Mouse (Mus musculus) left cerebral cortex, adult 8-10 months (tissue): ENCODE measurements at regions not wholly inside any gene's neighbourhood (a gene's known extent, or its start where the extent isn't known, plus 50 kb on each side); places are given as distances from the start of the nearest gene placed in this dataset.

Source experiments
- DNase-seq, 2 experiments: peaks; one replicate each; pipeline ENCODE4 v3.0.0; 2022; ENCODE audit warnings: low spot score in 2 of 2

DNA sequence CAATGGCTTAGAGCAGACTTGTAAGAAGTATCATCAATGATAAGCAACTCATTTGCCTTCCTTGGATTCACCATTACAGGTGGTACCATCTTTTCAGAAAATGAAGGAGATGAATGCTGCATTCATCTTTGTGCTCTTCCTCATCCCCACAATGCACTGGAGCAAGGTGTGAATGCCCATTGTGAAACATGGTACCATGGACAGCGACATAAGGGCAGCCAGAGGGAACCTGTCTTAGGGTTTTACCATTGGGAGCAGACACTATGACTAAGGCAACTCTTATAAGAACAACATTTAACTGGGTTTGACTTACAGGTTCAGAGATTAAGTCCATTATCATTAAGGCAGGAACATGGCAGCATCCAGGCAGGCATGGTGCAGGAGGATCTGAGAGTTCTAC, 60.1 kb upstream of the Kcnj6 start:
- no peak for DNase-seq

DNA sequence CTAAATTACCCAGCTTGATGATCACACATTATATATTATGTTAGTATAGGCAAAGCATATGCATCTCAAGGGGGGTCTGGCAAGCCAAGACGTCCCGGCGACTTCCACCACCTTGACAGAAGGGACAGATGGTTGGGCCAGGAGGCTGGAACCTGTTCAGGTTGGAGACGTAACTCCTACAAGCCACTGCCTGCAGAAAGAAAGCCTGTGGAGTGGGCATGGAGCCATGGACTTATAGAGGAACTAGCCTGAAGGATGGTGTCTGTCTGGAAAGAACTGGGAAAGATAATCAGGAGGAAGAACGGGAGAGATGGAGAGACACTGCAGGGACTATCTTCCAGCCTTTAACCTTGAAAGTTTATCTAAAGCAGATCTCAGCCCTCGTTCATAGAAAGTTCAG, 66.9 kb upstream of the Kcnj6 start:
- DNase-seq: peak in 1 of 2 experiments; percentile 24

DNA sequence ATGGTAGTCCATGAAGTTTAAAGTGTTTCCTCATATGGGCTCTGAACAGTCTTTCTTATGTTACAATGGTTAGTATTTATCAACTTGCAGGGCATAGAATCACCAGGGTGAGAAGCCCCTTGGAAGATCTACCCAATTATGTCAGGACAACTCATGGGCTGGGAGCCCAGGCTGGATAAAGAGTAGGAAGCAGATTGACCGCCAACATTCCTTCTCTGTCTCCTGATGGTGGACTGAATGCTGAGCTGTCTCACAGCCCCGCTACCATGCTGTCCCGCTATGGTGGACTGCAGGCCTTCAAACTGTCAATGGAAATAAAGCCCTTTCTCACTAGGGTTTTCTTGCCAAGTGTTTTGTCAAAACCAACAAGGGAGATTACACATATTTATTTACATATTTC, 69.2 kb upstream of the Kcnj6 start:
- no peak for DNase-seq

DNA sequence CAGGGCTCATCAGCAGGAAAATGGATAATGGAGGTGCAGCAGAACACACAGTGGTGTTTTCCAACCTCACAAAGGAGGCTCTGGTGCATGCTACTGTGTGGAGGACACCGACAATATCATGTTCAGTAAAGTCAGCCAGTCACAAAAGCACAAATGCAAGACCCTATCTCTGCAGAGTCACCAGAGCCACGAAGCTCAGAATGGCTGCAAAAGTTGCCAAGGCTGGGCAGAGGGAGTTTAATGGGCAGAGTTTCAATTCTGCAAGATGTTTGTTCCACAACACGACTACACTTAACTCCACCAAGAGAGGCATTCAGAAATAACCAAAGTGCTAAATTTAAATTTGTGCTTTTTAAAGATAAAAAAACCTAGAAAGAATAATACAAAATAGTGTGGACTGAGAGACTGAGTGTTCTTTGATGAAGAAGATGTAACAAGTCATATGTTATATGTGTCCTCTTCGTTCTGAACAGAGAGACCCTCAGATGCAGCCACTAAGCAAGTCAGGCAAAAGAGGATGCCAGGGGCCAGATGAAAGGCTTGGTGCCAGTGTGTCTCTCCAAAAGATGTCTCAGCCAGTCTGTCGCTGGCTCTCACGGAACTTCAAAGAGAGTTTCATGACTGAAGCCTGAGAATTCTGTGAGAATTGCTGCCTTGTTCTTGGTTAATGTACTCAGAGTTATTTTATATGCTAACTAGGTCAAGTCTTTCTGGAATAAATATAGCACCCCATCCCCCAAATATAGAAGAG, 95.1 kb upstream of the Kcnj6 start:
- DNase-seq: no peak

DNA sequence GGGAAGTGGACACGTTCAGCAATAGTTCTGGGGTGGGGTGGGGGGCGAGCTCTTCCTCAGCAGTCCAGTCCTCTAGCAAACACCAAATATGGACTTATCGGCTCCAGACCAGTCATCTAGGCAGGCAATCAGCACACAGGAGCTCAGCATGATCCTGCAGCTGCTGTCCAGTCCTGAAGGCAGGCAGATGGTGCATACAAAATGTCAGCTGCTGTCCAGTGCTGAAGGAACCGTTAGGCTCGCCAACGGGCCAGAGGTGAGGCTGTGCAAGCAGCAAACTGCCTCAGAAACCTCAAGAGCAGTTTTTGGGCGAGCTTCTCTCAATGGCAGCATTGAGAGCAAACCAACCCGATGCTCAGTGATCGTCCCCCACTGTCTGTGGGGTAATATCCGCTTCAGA, 96.3 kb upstream of the Kcnj6 start:
- DNase-seq: no peak

DNA sequence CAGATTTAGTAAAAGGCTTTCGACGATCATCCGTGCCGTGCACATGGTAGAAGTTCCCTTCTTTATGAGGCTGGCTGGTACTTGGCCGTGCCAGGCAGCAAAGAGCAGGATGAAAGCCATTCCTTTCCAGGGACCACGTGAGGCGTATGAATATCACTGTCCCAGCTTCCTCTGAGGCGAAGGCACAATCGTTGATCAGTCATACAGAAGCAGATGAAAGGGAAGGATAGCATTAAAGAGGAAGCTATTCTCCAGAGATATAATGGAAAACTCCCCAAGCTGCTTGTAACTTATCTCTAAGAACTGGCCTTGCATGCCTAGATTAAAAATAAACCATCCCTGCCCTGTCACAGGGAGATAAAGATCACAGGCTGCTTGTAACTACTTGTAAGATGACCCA, 103.5 kb upstream of the Kcnj6 start:
- DNase-seq: no peak

DNA sequence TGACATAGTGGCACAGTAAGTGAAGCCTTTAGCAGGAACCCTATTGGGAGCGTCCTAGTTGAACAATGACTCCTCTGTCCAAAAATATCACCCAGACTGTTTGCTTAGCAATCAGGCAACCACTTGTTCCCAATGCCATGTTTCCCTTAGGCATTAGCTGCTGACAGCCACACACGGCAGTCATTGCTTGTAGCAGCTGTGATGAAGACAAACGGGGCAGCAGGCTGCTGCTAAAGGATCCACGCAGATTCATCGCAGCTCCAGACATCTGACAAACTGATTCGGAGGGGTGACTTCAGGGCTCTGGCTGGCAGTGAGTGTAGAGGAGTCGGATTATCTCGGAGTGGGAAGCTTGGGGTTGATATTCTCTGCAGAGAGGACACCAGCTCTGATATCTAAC, 120.0 kb upstream of the Kcnj6 start:
- DNase-seq: no peak

DNA sequence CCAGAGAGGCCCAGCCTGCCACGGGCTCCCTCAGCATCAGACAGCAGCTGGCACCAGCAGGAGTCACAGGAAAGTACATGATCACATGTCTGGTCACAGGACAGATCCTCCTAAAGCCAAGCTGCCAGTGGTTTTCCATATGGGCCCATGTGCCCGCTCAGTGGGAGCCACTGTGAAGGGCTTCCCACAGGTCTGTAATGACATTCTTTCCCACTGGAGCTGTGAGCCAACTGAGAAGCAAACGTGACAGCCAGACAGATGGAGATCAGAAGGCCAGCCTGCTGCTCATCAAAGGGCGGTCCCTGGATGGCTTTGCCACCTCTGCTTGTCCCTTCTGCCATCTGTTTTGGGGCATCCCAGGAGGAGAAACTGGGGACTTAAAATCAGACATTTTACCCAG, 121.8 kb upstream of the Kcnj6 start:
- DNase-seq: no peak

DNA sequence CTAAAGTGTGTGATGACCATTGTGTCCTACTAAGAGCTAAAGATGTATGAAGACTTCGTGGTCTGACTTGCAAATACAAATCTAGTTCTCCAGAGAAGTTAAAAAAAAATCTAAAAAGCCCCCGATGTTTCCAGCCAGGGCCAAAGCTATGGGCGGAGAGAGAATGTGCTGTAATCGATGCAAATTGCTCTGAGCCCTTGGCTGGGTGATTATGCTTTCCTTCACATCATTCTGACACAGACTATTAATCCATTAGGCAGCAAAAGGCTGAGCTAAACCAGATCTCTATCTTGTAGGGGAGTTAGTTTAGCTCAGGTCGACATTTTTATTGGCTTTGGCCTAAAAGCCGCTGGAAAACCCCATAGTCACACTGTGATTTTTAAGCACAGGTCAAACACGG, 124.5 kb upstream of the Kcnj6 start:
- no peak for DNase-seq

DNA sequence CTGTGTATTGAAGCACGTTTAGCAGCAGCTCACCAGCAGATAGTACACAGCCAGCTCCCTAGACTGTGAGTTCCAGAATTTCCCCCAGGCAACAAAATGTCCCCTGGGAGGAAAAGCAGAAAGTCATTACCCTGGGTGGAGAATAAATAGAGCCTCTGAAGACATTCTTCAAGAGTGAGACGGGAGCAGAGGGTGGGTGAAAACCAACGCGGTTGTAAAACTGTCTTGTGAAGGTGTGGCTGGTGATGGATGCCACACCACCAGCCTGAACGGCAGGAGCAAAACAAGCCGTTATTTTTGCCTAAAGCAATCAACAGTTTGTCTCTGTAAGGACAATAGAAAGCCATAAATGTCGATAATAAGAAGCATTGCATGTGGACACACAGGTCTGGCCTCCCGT, 129.7 kb upstream of the Kcnj15 start:
- no peak for DNase-seq

DNA sequence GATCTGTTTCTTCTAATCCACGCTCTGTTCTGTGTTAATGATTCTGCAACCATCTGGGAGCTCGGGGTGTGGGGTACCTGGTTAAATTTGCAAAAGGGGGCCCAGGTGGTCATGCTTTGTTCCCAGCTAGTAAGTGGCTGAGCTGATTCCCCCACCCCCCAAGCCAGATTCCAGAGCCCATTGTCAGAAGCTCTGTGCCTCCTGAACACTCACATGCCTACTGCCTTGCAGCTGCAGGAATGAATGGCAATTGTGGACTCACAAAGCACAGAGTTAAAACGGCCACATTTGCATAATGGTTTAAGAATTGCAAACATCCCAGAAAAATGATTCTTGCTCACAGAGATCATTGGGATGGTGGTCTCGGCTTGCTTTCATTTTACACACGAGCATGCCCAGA, 125.5 kb upstream of the Kcnj15 start:
- no peak for DNase-seq

DNA sequence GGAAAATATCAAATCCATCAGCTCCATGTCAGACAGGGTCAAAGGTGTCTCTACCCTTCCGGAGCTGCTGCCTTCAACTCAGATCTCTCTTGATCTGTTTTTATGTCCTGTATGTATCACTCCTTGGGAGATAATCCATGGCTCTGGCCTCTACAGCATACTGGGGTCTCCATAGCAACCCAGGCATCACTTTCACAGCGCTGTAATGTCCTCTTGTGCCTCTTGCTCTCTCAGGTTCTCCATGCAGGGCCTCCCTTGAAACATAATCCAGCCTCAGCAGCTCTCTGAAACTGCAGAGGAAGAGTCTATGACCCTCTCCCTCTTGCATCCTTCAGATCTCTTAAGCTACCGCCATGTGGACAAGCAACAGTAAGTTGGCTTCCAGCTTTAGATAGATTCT, 118.5 kb upstream of the Kcnj15 start:
- no peak for DNase-seq

DNA sequence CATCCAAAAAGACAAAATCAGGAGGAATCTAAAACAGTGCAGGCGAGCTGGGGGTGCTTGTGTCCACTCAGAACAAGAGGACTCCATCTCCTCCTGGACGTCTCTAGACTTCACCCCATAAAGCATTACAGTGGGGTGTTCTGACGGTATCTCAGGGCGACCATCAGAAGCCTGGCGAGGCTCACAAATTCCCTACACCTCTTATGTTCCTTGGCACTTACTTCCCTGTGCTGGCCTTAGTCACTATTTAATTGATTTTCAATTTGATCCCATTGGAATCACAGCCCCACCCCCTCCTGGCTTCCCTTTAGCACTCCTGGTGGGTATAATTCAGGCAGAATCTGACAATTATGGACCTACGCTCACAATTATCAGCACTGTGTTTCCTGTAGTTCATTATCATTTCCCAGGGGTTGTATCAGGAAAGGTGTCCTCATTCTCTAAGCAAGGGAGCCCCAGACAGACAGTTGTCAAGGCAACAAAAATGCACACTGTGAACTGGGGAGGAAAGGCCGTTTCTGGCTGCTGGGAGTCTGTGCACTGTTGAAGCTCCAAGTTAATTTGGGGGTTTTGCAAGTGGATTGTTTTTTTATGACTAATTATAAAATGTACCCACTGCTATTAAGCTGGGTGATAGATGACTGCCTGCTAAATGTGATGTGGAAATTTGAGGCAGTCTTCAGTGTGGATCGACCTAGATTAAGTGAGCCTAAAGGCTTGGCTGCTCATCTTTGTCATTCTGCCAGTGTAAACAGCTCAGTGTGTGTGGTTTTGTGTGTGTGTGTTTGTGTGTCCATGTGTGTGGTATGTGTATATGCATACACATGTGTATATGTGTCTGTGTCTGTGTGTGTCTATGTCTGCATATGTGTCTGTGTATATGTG, 115.6 kb upstream of the Kcnj15 start:
- DNase-seq: no peak

DNA sequence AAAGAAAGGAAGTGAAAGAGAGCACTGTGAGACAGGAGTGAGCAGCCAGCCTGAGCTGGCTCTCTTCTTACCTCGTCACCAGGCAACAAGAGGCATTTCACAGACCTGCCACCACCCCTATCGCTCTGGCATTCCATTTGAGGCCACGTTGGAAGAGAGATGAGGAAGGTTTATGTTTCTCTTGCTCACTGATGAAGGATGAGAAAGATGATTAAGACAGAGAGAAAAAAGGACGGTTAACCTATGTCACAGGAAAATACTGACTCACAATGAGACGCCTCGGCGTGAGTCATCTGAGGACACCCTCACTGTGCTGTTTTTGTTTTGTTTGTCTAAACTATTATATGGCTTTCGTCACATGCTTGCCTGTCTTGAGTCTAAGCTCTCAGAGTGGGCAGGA, 106.9 kb upstream of the Kcnj15 start:
- no peak for DNase-seq

DNA sequence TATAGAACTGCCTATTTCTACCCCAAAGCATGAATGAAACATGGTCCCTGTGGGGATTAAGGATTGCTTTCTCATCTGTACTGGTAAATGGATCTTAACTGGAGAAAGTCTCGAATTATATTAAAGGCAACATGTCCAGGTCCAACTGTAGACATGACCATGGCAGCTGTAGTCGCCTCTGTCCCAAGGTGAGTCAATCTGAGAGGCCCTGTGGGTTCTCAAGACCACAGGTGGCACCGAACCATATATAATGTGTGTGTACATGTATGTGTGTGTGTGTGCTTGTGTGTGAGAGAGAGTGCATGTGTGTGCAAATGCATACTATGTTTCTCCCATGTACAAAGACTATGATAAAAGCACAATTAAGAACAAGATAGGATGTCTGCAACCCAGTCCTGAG, 105.9 kb upstream of the Kcnj15 start:
- DNase-seq: no peak

DNA sequence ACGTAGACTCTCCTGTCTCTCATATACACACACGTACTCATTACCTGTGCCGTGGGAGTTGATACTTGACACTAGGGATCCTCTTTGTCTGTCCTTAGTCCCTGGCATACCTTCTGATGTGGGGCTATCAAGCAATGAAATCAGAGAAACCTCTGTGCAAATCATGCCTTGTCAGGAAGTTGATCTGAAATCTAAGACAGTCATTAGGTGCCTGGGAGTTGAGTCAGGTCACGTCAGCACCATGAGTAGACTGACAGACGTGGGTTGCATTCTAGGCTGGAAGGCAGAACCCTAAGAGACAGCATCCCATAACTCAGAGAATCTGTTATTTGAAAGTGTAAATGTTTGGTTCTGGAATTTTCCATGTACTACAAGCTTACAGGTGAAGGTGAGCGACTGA, 105.4 kb upstream of the Kcnj15 start:
- DNase-seq: no peak

DNA sequence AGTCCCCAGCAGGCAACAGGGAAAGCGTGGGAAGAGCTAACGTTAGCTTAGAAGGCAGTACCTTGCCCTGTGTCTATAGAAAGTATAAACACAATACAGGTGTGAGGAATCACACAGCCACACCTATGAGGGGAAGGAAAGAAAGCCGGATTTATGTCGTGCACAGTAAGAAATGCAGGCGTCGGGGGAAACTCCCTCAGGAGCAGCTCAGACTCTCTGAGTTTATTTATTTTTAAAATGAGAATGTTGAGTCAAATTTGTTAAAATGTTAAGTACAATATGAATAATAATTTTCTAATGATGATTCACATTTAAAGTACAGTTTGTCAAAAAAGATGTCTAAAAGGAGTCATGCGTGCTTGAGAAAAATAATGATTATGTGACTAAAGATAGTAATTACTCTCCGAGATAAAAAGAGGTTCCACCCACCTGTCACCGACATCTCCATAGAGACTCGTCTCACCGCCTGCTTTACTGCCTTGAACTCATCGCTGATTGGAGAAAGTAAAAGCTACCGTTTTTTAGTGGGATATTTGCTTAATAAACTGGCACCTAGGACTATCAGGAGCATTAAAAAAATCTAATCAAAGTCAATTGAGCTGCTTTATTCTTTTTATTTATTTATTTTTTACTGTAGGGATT, 104.5 kb upstream of the Kcnj15 start:
- no peak for DNase-seq

DNA sequence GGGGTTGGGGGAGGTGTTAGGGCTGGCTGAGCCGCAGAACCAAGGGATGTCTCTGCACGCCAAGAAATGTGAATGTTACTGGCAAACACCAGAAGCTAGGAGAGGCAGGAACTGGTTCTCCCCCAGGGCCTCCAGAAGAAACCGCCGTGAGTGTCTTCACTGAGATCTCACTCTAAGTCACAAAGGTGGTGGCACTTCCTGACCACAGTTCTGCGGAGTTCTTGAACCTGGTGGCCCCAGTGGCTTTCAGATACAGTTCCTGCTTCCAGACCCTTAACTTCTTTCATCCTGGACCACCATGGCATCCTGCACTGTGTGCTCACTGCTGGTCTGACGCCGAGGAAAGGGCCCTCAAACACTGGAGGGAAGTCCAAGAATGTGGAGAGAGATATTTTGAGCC, 89.0 kb upstream of the Kcnj15 start:
- no peak for DNase-seq

DNA sequence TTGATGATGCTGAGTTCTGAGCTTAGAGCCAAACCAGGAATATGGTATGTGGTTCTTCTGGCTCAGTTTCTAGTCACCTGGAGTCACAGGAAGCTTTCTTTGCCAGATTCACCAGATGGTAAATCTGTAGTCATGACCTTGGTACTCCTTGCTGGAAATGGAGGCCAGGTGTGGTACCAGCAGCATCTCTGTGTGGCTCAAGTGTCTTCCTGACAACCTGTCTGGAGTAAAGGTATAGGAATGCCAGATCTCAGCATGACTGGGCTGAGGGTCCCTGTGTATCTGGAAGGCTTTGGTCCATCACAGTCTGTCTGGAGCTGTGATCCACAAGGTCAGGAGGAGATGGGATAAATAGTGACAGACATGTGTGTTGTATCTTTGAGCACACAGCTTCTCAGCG, 88.0 kb upstream of the Kcnj15 start:
- DNase-seq: no peak

DNA sequence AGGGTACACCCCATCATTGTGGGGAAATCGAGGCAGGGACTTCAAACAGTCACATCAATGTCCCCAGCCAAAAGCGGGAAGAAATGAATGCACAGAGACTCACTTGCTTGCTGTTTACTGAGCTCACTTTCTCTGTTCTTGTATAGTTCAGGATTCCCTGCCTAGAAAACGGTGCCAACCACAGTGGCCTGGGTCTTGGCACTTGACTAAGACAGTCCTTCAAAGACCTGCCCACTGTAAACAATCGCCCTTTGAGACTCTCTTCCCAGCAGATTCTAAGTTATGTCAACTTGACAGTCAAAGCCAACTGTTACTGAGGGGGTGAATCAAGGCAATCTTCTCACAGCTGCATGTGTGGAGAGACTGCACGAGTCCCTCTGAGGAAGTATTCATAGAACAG, 76.8 kb upstream of the Kcnj15 start:
- no peak for DNase-seq

DNA sequence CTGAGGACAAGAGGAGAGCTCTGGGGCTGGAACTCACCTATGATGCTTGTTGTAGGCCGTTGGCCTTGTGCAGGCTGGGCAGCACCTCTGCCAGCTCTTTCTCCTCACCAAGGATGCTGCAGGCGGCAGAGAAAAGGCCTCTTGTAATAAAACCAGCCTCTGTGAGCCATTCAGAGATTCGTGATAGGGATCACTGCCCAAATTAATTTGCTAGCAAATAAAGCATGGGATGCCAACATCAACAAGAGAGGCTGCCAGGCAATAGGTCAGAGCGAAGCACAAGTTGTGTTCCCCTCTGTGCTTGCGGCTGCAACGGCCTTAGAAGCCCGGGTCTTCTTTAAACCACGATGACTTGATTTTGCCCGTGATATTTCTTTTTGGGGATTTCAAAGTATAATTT, 72.0 kb upstream of the Kcnj15 start:
- no peak for DNase-seq

DNA sequence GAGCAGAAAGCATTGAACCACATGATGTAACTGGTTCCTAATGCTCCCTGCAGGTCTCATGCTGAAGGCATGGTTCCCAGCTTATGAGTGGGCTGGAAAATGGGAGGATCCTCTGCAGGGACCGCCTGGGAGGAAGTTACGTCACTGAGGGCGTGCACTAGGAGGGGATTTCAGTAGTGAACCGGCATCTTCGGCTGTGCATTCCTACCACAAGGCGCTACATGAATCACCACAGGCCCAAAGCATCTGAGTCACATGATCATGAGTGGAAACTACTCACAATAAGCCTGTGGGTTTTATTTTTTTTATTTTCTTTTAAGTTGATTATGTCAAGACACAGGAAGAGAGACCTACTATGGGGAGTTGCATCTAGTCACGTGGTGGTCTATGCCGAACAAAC, 68.2 kb upstream of the Kcnj15 start:
- DNase-seq: no peak

DNA sequence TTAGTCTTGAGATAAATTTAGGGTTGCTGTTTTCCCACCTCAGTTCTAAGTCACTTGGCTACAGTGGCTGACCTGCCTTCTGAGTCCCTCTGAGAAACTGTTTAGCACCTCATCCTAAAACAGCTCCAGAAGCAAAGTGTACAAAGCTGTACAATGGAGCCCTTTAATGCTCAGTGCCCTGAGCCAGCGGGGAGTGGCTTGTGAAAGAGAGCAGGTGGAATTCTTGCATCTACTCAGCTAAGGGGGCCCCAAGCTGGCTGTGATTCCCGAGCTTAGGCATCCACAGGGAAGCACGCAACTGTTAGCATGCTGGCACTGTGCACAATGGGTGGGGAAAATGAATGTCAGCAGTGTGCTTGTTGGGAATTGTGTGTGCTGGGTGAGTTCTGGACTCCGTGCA, 63.2 kb upstream of the Kcnj15 start:
- no peak for DNase-seq
